Mouse (Mus musculus) myocyte (in vitro differentiated cells): ENCODE results near the gene Cerkl.

ENCODE experiments used
- E2F4 ChIP-seq: IDR thresholded peaks from one replicate; pipeline ENCODE4 v1.6.1; 2011; ENCODE audit warnings: mild to moderate bottlenecking, control low read depth, moderate library complexity; ENCODE audit not compliant: insufficient read depth
- MAX ChIP-seq: IDR thresholded peaks from one replicate; pipeline ENCODE4 v1.6.1; 2011; ENCODE audit warnings: low read depth, mild to moderate bottlenecking, control low read depth
- POLR2A ChIP-seq: IDR thresholded peaks from one replicate; pipeline ENCODE4 v1.6.1; 2011; ENCODE audit warnings: low read depth, mild to moderate bottlenecking, control low read depth, moderate library complexity; ENCODE audit not compliant: insufficient read length
- REST ChIP-seq: IDR thresholded peaks from one replicate; pipeline ENCODE4 v1.6.1; 2011; ENCODE audit warnings: mild to moderate bottlenecking, control low read depth, moderate library complexity; ENCODE audit not compliant: insufficient read depth, insufficient read length

- no peak for TF ChIP-seq REST
- TF ChIP-seq E2F4 = no peak
- TF ChIP-seq POLR2A = no peak
- TF ChIP-seq MAX = no peak
Measured at GRCm38 (mm10) chr2:79456575-79457349, at the start of gene Cerkl, which contains the start of gene Neurod1.
